Mouse (Mus musculus): ENCODE results near the gene Ccdc113.

DNA sequence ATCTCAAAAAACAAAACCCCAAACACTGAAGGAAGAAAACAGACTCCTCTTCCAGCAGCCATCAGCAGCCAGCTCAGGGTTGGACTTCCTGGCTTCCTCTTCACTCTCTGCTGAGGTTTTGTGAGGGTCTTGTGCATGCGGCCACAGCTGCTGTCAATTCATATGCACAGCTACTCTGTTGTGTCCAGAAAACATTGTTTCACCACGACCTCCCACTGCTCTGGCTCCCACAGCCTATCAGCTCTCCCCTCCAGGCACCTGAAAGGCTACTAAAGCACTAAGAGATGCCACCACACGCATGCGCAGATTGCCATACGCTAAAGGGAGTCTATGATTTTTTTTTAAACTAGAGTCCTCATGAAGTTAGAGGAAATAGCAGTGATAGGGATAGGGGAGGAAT is 29.1 kb upstream of the Ccdc113 start:
- no peak for TF ChIP-seq CTCF (IDR thresholded peaks at IDR 0.05; ENCODE audit: low read depth)
- TF ChIP-seq EP300 (IDR thresholded peaks at IDR 0.05; ENCODE audit: low read depth), result no peak

Measured in liver, postnatal 0 days (tissue).